Mouse (Mus musculus): ENCODE results near the gene Jdp2.

DNA sequence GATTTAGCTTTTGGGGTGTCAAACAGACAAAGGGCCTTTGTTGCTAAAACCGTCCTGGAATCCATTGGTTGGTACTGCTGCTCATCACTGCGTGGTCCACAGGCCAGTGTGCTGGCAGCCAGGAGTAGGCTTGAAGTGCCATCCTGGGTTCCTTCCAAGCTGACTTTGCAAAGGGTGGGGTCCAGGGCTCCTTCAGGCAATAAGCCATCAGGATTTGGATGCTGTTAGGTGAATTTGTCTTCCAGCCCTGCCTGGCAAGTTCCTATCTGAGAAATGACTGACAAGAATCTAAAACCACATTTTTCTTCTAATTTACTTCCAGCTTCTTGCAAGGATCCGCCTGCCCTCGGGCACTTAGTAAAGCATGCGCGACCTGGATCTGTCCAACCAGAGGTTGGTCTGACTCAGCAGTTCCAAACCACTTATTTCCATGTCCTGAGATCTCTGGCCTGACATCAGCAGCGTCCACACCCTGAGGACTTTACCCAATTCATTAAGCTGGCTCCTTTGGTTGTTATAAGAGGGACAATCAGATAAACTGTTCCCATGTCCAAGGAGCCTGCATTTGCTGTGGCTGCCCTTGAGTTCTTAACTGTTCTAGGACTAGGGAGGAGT, 20.6 kb downstream of the Jdp2 start:
- TF ChIP-seq MAFK (IDR thresholded peaks at IDR 0.05; ENCODE audit: insufficient read depth, low read depth, low read length), result peak; percentile 91
- no peak for TF ChIP-seq HCFC1 (IDR thresholded peaks at IDR 0.05; ENCODE audit: borderline replicate concordance, insufficient read depth, low read length)
- no peak for TF ChIP-seq ZNF384 (IDR thresholded peaks at IDR 0.05; ENCODE audit: low read depth, low read length)
